Mouse (Mus musculus) heart, embryonic 11.5 days (tissue): ENCODE data around the gene Bahcc1. TPM values are rescaled to one million over a fixed set of nuclear protein-coding genes. Genes with fewer than 3 reads are reported as not detected.

Source experiments
- ATAC-seq: fragments of 200-750 bp; cut with Nextera tagmentation; replicated peaks from 2 replicates; pipeline ENCODE4 v1.8.0; 2017; ENCODE audit warnings: moderate library complexity; ENCODE audit not compliant: insufficient number of reproducible peaks, low FRiP score, low TSS enrichment
- H3K27ac ChIP-seq: fragments of 300-500 bp; sonication (generic); 2 replicates; pipeline ENCODE4 v1.5.1; 2014; ENCODE audit warnings: mild to moderate bottlenecking, low read depth, low read length
- H3K27me3 ChIP-seq: fragments of 300-500 bp; sonication (generic); 2 replicates; pipeline ENCODE4 v1.6.1; 2014; ENCODE audit warnings: mild to moderate bottlenecking, low read length, mixed read lengths; ENCODE audit not compliant: control insufficient read depth, insufficient read depth
- H3K36me3 ChIP-seq: fragments of 300-500 bp; sonication (generic); 2 replicates; pipeline ENCODE4 v1.6.1; 2014; ENCODE audit warnings: mild to moderate bottlenecking, low read length, moderate library complexity, mixed read lengths; ENCODE audit not compliant: control insufficient read depth, insufficient read depth
- H3K4me1 ChIP-seq: fragments of 300-500 bp; sonication (generic); 2 replicates; pipeline ENCODE4 v1.6.1; 2014; ENCODE audit warnings: low read length; ENCODE audit not compliant: control insufficient read depth, insufficient read depth
- H3K4me2 ChIP-seq: fragments of 300-500 bp; sonication (generic); 2 replicates; pipeline ENCODE4 v1.6.1; 2014; ENCODE audit warnings: mild to moderate bottlenecking, moderate library complexity
- H3K4me3 ChIP-seq: fragments of 300-500 bp; sonication (generic); 2 replicates; pipeline ENCODE4 v1.5.1; 2014; ENCODE audit warnings: low read depth, low read length
- H3K9ac ChIP-seq: fragments of 300-500 bp; sonication (generic); 2 replicates; pipeline ENCODE4 v1.6.1; 2014; ENCODE audit warnings: mild to moderate bottlenecking, low read depth, low read length, moderate library complexity
- H3K9me3 ChIP-seq: fragments of 300-500 bp; sonication (generic); replicated peaks from 2 replicates; pipeline ENCODE4 v1.6.1; 2016; ENCODE audit warnings: low read length; ENCODE audit not compliant: control insufficient read depth
- WGBS: fragments of 180-500 bp; shearing (Covaris S2); extraction: QIAGEN DNeasy Blood & Tissue Kit; methylation state at CpG from one replicate; pipeline ENCODE4 v1.1.7; 2014; ENCODE audit not compliant: insufficient replicate concordance; 5-methylcytosine and 5-hydroxymethylcytosine counted together
- microRNA-seq: library from miRNA; unstranded; fragments of <30 nt; microRNA quantifications from one replicate; pipeline ENCODE4, GENCODE M21; 2016; ENCODE audit warnings: borderline number of aligned reads
- polyA plus RNA-seq: library from polyadenylated mRNA; unstranded; fragments of >200 nt; fragmentation: Nextera tagmentation; extraction: Ambion mirVana; gene quantifications from 2 replicates; pipeline ENCODE4 v1.2.1, GENCODE M21; 2014

The Bahcc1 gene
- polyA plus RNA-seq, 1 experiment from 2014 or later, result 9.1 TPM

GRCm38 (mm10) chr11:120320156-120320555 lies 87.4 kb downstream of the Bahcc1 start:
- Histone ChIP-seq H3K36me3 (no peaks in the 10 kb centered on the region), H3K4me2 (no peak overlapping the region; the same call in 1 of the 2 replicates), H3K4me3 (no peak overlapping the region), H3K9ac (no peak overlapping the region), H3K4me1 (peaks cover 17% of the 10 kb centered on the region), H3K27ac (no peak overlapping the region), H3K27me3 (no peaks in the 10 kb centered on the region), H3K9me3 (no peaks in the 10 kb centered on the region)
- 92% methylated on average over 10 of the region's 10 CpGs for WGBS
- no peak for ATAC-seq

GRCm38 (mm10) chr11:120335431-120336021 lies 102.8 kb downstream of the Bahcc1 start:
- WGBS, result 71% methylated on average over 6 of the region's 6 CpGs
- Histone ChIP-seq H3K27me3 (no peaks in the 10 kb centered on the region), H3K9me3 (no peaks in the 10 kb centered on the region), H3K4me3 (no peak overlapping the region), H3K4me1 (no peaks in the 10 kb centered on the region), H3K4me2 (no peak overlapping the region), H3K36me3 (no peaks in the 10 kb centered on the region), H3K27ac (no peak overlapping the region), H3K9ac (no peak overlapping the region)
- ATAC-seq, result no peak

DNA sequence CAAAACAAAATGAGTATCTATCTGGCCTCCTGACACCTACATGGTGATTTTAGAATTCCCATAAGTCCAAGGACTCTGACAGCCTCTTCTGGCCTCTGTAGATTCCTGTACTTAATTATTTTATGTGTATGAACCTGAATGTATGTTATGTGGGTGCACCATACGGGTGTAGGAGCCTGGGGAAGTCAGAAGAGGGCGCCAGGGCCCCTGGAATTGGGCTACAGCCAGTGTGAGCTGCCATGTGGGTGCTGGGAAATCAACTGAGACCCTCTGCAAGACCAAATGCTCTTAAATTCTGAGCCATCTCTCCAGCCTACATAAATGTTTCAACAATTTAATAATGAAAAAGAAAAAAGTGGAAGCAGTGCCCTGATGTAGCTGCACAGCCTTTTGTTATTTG lies 104.7 kb downstream of the Bahcc1 start:
- no peak for ATAC-seq
- WGBS, result 33% methylated on average over 2 of the region's 2 CpGs
- no peak overlapping the region for H3K9ac ChIP-seq

GRCm38 (mm10) chr11:120338786-120339185 lies 106.0 kb downstream of the Bahcc1 start:
- Histone ChIP-seq H3K27ac (no peak overlapping the region), H3K4me3 (no peak overlapping the region), H3K9ac (no peak overlapping the region), H3K27me3 (no peaks in the 10 kb centered on the region), H3K9me3 (no peaks in the 10 kb centered on the region), H3K36me3 (no peaks in the 10 kb centered on the region), H3K4me1 (no peaks in the 10 kb centered on the region), H3K4me2 (no peak overlapping the region)
- ATAC-seq, result no peak
- WGBS, result 70% methylated on average over 3 of the region's 3 CpGs

More for the DNA sequence above, 104.7 kb downstream of the Bahcc1 start:
- Histone ChIP-seq H3K4me1 (no peaks in the 10 kb centered on the region), H3K27me3 (no peaks in the 10 kb centered on the region), H3K9me3 (no peaks in the 10 kb centered on the region), H3K36me3 (no peaks in the 10 kb centered on the region), H3K4me2 (no peak overlapping the region), H3K27ac (no peak overlapping the region), H3K4me3 (no peak overlapping the region)

DNA sequence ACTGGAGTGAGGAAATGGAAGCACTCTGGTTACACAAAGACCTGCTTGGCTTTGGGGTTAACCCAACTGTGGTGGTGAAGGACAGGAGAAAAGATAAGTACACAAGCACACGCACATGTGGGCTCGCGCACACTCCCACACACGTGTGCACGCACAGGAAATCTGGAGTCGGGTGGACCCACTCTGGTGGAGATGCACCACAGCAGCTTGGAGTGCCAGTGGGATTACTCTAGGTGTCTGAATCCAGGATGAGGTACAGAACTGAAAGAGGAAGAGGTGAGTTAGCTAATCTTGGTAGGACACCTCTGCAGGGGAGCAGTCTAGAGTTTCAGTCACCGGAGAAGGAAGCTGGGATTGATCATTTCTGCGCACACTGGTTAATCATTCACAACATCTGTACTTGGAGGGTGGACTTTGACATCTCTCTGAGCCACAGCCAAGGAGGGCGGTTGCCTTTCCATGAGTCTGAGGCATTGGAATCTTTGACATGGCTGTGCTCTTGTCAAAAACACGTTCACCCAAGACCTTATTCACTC lies 107.3 kb downstream of the Bahcc1 start:
- Histone ChIP-seq H3K4me2 (no peak overlapping the region), H3K27ac (no peak overlapping the region), H3K27me3 (no peaks in the 10 kb centered on the region), H3K4me1 (no peaks in the 10 kb centered on the region), H3K36me3 (no peaks in the 10 kb centered on the region), H3K9ac (no peak overlapping the region), H3K4me3 (no peak overlapping the region), H3K9me3 (no peaks in the 10 kb centered on the region)
- ATAC-seq, result no peak
- WGBS, result 77% methylated on average over 10 of the region's 10 CpGs

DNA sequence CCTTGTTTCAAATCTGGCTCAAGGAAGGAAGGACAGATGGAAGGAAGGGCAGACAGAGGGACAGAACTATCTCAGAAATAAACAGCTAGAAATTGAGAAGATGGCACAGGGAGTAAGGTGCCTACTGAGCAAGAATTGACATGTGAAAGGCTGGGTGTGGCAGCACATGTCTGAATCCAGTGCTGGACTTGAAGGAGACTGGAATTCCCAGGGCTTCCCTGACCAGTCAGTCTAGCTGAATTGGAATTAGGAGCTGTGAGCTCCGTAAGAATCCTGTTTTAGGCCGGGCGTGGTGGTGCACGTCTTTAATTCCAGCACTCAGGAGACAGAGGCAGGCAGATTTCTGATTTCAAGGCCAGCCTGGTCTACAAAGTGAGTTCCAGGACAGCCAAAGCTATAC lies 108.9 kb downstream of the Bahcc1 start:
- no peak for ATAC-seq
- no peak overlapping the region for H3K27ac ChIP-seq
- WGBS, result 91% methylated on average over 4 of the region's 4 CpGs
- no peak overlapping the region for H3K9ac ChIP-seq
- H3K27me3 ChIP-seq, result no peaks in the 10 kb centered on the region
- no peaks in the 10 kb centered on the region for H3K36me3 ChIP-seq
- H3K4me3 ChIP-seq, result no peak overlapping the region
- no peaks in the 10 kb centered on the region for H3K4me1 ChIP-seq
- H3K9me3 ChIP-seq, result no peaks in the 10 kb centered on the region
- no peak overlapping the region for H3K4me2 ChIP-seq

Small RNA genes lying within 50 kb of the gene (microRNA-seq; reads per million reads assigned to microRNA genes)
- 0.27 reads per million for gene Gm47297

Other genes starting within 250 kb of the Bahcc1 start
- gene Aatk, start 185.8 kb upstream of the Bahcc1 start, polyA plus RNA-seq, result 0.24 and 0.35 TPM in 2 replicates
- 15.1 and 16.0 TPM in 2 replicates for gene Cep131, start 146.1 kb upstream of the Bahcc1 start, polyA plus RNA-seq
- gene Tepsin, start 134.2 kb upstream of the Bahcc1 start, polyA plus RNA-seq, result 14.6 and 18.9 TPM in 2 replicates
- 83.2 and 83.4 TPM in 2 replicates for gene Ndufaf8, start 134.0 kb upstream of the Bahcc1 start, polyA plus RNA-seq
- 57.5 and 72.0 TPM in 2 replicates for gene Slc38a10, start 81.6 kb upstream of the Bahcc1 start, polyA plus RNA-seq
- gene Actg1, start 115.6 kb downstream of the Bahcc1 start, polyA plus RNA-seq, result 1,448 and 1,508 TPM in 2 replicates
- gene Fscn2, start 128.6 kb downstream of the Bahcc1 start, polyA plus RNA-seq, result 0.57 TPM in 1 of 2 replicates, not detected in the other
- gene Faap100, start 145.8 kb downstream of the Bahcc1 start, polyA plus RNA-seq, result 24.2 and 29.6 TPM in 2 replicates
- gene Nploc4, start 204.8 kb downstream of the Bahcc1 start, polyA plus RNA-seq, result 31.0 and 36.7 TPM in 2 replicates
- not detected in 2 replicates for gene Tspan10, start 209.7 kb downstream of the Bahcc1 start, polyA plus RNA-seq
- 0.24 TPM in 1 of 2 replicates, not detected in the other for gene Pde6g, start 220.6 kb downstream of the Bahcc1 start, polyA plus RNA-seq
- gene Oxld1, start 225.1 kb downstream of the Bahcc1 start, polyA plus RNA-seq, result 16.9 and 19.6 TPM in 2 replicates
- gene Ccdc137, start 225.2 kb downstream of the Bahcc1 start, polyA plus RNA-seq, result 21.3 and 27.5 TPM in 2 replicates
- gene Arl16, start 234.7 kb downstream of the Bahcc1 start, polyA plus RNA-seq, result 43.6 and 48.4 TPM in 2 replicates